Mouse (Mus musculus) bone marrow macrophage, adult 2 months (primary cell): ENCODE data around the gene Spef2.

Experiments
- CTCF ChIP-seq: IDR thresholded peaks from 2 replicates; pipeline ENCODE4 v1.5.1; 2012; ENCODE audit warnings: low read depth, mild to moderate bottlenecking, low read length, moderate library complexity
- POLR2A ChIP-seq: IDR thresholded peaks from 2 replicates; pipeline ENCODE4 v1.6.1; 2012; ENCODE audit warnings: mild to moderate bottlenecking, low read depth, low read length, borderline replicate concordance

DNA sequence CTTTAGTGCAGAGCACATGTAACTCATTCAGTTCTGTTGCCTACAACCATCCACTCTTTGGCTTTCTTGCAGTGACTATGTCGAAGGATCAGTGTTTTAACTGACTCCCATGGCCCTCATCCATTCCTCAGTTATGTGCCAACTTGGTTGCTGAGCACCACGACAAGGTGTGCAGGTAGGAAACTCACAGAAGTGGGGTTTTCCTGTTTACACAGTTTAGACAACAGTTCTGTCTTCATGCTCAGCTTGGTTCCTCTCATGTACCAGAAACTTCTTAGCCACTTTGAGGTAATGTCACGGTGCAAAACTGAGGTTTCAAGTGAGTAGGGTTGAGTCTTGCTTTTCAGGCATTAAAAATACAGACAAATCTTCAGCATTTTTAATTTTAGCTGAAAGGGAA, 184.5 kb downstream of the Spef2 start:
- TF ChIP-seq POLR2A (no peak), CTCF (no peak)
